Mouse (Mus musculus): ENCODE measurements around the gene Ctla4. TPM values are rescaled to one million over a fixed set of nuclear protein-coding genes. Genes with fewer than 3 reads are reported as not detected.

The Ctla4 gene
- polyA plus RNA-seq, 1 experiment = not detected

DNA sequence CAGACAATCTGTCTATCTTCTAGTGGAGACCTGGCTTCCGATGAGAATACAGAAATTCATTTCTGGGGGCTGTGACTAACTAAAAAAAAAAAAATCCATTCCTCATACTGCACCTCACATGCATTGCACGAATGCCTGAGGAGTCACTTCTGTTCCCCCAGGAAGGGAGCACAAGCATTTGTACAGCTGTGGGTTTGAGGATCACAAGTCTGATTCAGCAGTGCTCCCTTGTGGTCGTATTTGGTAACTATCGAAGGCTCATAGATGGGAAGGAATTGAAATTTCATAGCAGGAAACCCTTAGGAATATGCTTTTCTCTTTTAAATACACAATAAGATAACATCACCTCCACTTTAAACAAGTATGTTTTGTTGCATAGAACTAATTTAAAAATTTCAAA is 74.3 kb downstream of the Ctla4 start:
- Histone ChIP-seq H3K4me3 (no peak overlapping the region), H3K4me2 (ENCODE audit: low read depth) (no peak overlapping the region), H3K79me2 (ENCODE audit: control insufficient read depth, insufficient read depth) (no peaks in the 10 kb centered on the region), H3K36me3 (ENCODE audit: control insufficient read depth, insufficient read depth) (no peaks in the 10 kb centered on the region), H3K27me3 (ENCODE audit: control insufficient read depth, insufficient read depth, insufficient read length) (no peaks in the 10 kb centered on the region), H3ac (ENCODE audit: control insufficient read depth, insufficient read length) (no peak overlapping the region)
- no peak for TF ChIP-seq POLR2A (IDR thresholded peaks at IDR 0.05; ENCODE audit: insufficient read length, low read depth)
- TF ChIP-seq MYOD1 (IDR thresholded peaks at IDR 0.05; ENCODE audit: control insufficient read depth in 1 of 3, insufficient read length in 2 of 3, low read depth in 2 of 3) = no peak
- TF ChIP-seq MAX (IDR thresholded peaks at IDR 0.05; ENCODE audit: low read depth) = no peak
- no peak for TF ChIP-seq REST (IDR thresholded peaks at IDR 0.05; ENCODE audit: insufficient read depth, insufficient read length)
- TF ChIP-seq USF1 (IDR thresholded peaks at IDR 0.05; ENCODE audit: low read depth) = no peak
- TF ChIP-seq TCF3 (IDR thresholded peaks at IDR 0.05; ENCODE audit: insufficient read length, low read depth) = no peak
- no peak for TF ChIP-seq E2F4 (IDR thresholded peaks at IDR 0.05; ENCODE audit: insufficient read depth)
- no peak for TF ChIP-seq TCF12 (IDR thresholded peaks at IDR 0.05; ENCODE audit: insufficient read depth, poor library complexity, severe bottlenecking)
- no peak for TF ChIP-seq POLR2AphosphoS2 (IDR thresholded peaks at IDR 0.05; ENCODE audit: insufficient read length, low read depth)

DNA sequence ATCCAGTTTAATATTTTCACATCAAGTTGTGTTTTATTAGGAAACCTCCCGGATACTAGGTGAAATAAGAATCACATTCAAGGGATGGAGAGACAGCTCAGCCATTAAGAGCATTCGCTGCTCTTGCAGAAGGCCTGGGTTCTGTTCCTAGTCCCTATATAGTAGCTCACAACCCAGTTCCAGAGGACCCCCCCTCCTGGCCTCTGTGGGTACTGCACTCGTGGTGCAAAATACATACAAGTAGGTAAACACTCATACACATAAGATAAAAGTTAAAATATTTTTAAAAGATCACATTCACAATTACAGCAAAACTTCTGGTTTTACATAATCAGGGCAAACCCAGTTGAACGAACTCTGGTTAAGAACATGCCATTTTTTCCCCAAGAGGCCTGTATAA is 75.3 kb downstream of the Ctla4 start:
- H3K79me2 ChIP-seq (ENCODE audit: control insufficient read depth, insufficient read depth) = no peaks in the 10 kb centered on the region
- H3K27me3 ChIP-seq (ENCODE audit: control insufficient read depth, insufficient read depth, insufficient read length) = peaks cover 3% of the 10 kb centered on the region
- no peaks in the 10 kb centered on the region for H3K36me3 ChIP-seq (ENCODE audit: control insufficient read depth, insufficient read depth)
- no peak for TF ChIP-seq MYOD1 (IDR thresholded peaks at IDR 0.05; ENCODE audit: control insufficient read depth in 1 of 3, insufficient read length in 2 of 3, low read depth in 2 of 3)
- TF ChIP-seq E2F4 (IDR thresholded peaks at IDR 0.05; ENCODE audit: insufficient read depth) = no peak
- TF ChIP-seq USF1 (IDR thresholded peaks at IDR 0.05; ENCODE audit: low read depth) = no peak
- no peak for TF ChIP-seq REST (IDR thresholded peaks at IDR 0.05; ENCODE audit: insufficient read depth, insufficient read length)
- TF ChIP-seq MYOG (IDR thresholded peaks at IDR 0.05; ENCODE audit: control insufficient read depth in 1 of 3, insufficient read depth in 1 of 3, insufficient read length in 2 of 3, low read depth in 2 of 3) = no peak
- H3K4me3 ChIP-seq = no peak overlapping the region
- H3ac ChIP-seq (ENCODE audit: control insufficient read depth, insufficient read length) = no peak overlapping the region
- H3K4me2 ChIP-seq (ENCODE audit: low read depth) = no peak overlapping the region

Other genes starting within 250 kb of the Ctla4 start
- gene Cd28, start 170.2 kb upstream of the Ctla4 start, polyA plus RNA-seq (2012; fragmentation: generic; extraction: Trizol) = 0.35 TPM
- gene Icos, start 90.9 kb downstream of the Ctla4 start, polyA plus RNA-seq (2012; fragmentation: generic; extraction: Trizol) = not detected